Comparison of ENCODE assay signal across 9 mouse cellular contexts in genomic region chr4:136431376-136431693, GRCm38 (mm10). TPM values are rescaled to one million over a fixed set of nuclear protein-coding genes. Genes with fewer than 3 reads are reported as not detected.
DNase-seq lines count a peak whose midpoint lies in the region; ATAC-seq lines count a peak whose summit lies in the region.
"Had no signal": no experiment of that assay in that cellular context is flagged by ENCODE, and none has a peak within 500 bp of the region (broad histone marks: within the 10 kb centered on the region; RNA-seq: fewer than 3 reads in every experiment).

No protein-coding gene starts in this region.

- H3K27me3 ChIP-seq in heart, embryonic 11.5 days (ENCODE audit: control insufficient read depth, insufficient read depth, low read length) = no peaks in the 10 kb centered on the region
- no peaks in the 10 kb centered on the region for H3K27me3 ChIP-seq in lung, embryonic 16.5 days (ENCODE audit: control insufficient read depth, insufficient read depth, low read depth, low read length)

- no peak overlapping the region for H3K4me3 ChIP-seq in heart, embryonic 11.5 days (ENCODE audit: low read depth, low read length)
- H3K4me3 ChIP-seq in lung, embryonic 16.5 days (ENCODE audit: low read length) = no peak overlapping the region
- H3K4me3 ChIP-seq: limb, embryonic 15.5 days had no signal

- H3K4me1 ChIP-seq in heart, embryonic 11.5 days (ENCODE audit: control insufficient read depth, insufficient read depth, low read length) = peaks cover 7% of the 10 kb centered on the region; the same call in 1 of the 2 replicates
- peaks cover 9% of the 10 kb centered on the region; the same call in 1 of the 2 replicates for H3K4me1 ChIP-seq in lung, embryonic 16.5 days (replicated peaks; ENCODE audit: control insufficient read depth, insufficient read depth, low read length)

- peak; percentile 44 to 76 for DNase-seq in heart, adult 18-20 months
- no peak for DNase-seq in heart, adult 11 months
- DNase-seq in NIH3T3 (ENCODE audit: low read depth) = peak; percentile 81
- peak; percentile 50 to 72 for DNase-seq in cerebellum, postnatal 25 days
- peak; percentile 67 to 82 for DNase-seq in kidney, postnatal 36 days
- DNase-seq in spleen, adult 12 weeks (ENCODE audit: low spot score) = peak; percentile 14

- 2% methylated on average over 3 of the region's 3 CpGs for whole genome bisulfite sequencing in heart, embryonic 11.5 days (ENCODE audit: insufficient replicate concordance)
- WGBS in lung, embryonic 16.5 days = 2% methylated on average over 3 of the region's 3 CpGs

- 0 out of 2 replicates have a peak, but pooled peaks have one; percentile 14 for ATAC-seq in heart, embryonic 11.5 days (replicated peaks; ENCODE audit: insufficient number of reproducible peaks, low FRiP score, low TSS enrichment)
- peak; percentile 53; the same call in 1 of the 2 replicates for ATAC-seq in lung, embryonic 16.5 days (ENCODE audit: low read depth)

- no peaks in the 10 kb centered on the region for H3K36me3 ChIP-seq in heart, embryonic 11.5 days (ENCODE audit: control insufficient read depth, insufficient read depth, low read length)
- no peaks in the 10 kb centered on the region for H3K36me3 ChIP-seq in lung, embryonic 16.5 days (ENCODE audit: control insufficient read depth, insufficient read depth, low read length)
- H3K36me3 ChIP-seq: limb, embryonic 15.5 days had no signal

- no peak overlapping the region for H3K4me2 ChIP-seq in heart, embryonic 11.5 days
- H3K4me2 ChIP-seq in lung, embryonic 16.5 days (ENCODE audit: low read depth, low read length) = no peak overlapping the region
- H3K4me2 ChIP-seq: limb, embryonic 15.5 days had no signal

- H3K9ac ChIP-seq in heart, embryonic 11.5 days (ENCODE audit: low read depth, low read length) = no peak overlapping the region
- H3K9ac ChIP-seq in lung, embryonic 16.5 days (ENCODE audit: low read length) = no peak overlapping the region
- H3K9ac ChIP-seq: limb, embryonic 15.5 days had no signal

- H3K9me3 ChIP-seq in heart, embryonic 11.5 days (replicated peaks; ENCODE audit: control insufficient read depth, low read length) = no peaks in the 10 kb centered on the region
- H3K9me3 ChIP-seq in lung, embryonic 16.5 days (ENCODE audit: control insufficient read depth, low read length) = no peaks in the 10 kb centered on the region
- H3K9me3 ChIP-seq: limb, embryonic 15.5 days had no signal

- no peak overlapping the region for H3K27ac ChIP-seq in heart, embryonic 11.5 days (ENCODE audit: low read depth, low read length)
- H3K27ac ChIP-seq in lung, embryonic 16.5 days (ENCODE audit: low read length) = no peak overlapping the region

RNA-seq across cellular contexts. Expression of gene Htr1d, which starts 8.0 kb away (rescaled TPM):
- not detected for total RNA-seq in heart, adult 18-20 months (2021)
- 0.39 TPM in 1 of 2 replicates, not detected in the other for polyA plus RNA-seq in heart, embryonic 11.5 days (2014; fragmentation: Nextera tagmentation; extraction: Ambion mirVana)
- polyA plus RNA-seq in lung, embryonic 16.5 days (2015; fragmentation: Nextera tagmentation; extraction: Ambion mirVana) = not detected in 2 replicates

RNA-seq across cellular contexts. Expression of gene 6030445D17Rik, which starts 30.7 kb away (rescaled TPM):
- total RNA-seq in heart, adult 18-20 months (2021) = under 1 TPM; 0.15 to 0.21 TPM
- polyA plus RNA-seq in heart, embryonic 11.5 days (2014; fragmentation: Nextera tagmentation; extraction: Ambion mirVana) = 0.25 and 0.29 TPM in 2 replicates
- polyA plus RNA-seq in lung, embryonic 16.5 days (2015; fragmentation: Nextera tagmentation; extraction: Ambion mirVana) = 0.20 and 0.23 TPM in 2 replicates

RNA-seq across cellular contexts. Expression of gene Luzp1, which starts 38.2 kb away (rescaled TPM):
- 10 to 100 TPM; 29.3 to 38.1 TPM for total RNA-seq in heart, adult 18-20 months (2021)
- 85.8 and 108 TPM in 2 replicates for polyA plus RNA-seq in heart, embryonic 11.5 days (2014; fragmentation: Nextera tagmentation; extraction: Ambion mirVana)
- 100 and 115 TPM in 2 replicates for polyA plus RNA-seq in lung, embryonic 16.5 days (2015; fragmentation: Nextera tagmentation; extraction: Ambion mirVana)
